Mouse (Mus musculus): Measurements from ENCODE around the gene Gm10770. TPM values are rescaled to one million over a fixed set of nuclear protein-coding genes. Genes with fewer than 3 reads are reported as not detected.

The Gm10770 gene
- polyA plus RNA-seq (2012; rRNA removed): not detected in 2 replicates

DNA sequence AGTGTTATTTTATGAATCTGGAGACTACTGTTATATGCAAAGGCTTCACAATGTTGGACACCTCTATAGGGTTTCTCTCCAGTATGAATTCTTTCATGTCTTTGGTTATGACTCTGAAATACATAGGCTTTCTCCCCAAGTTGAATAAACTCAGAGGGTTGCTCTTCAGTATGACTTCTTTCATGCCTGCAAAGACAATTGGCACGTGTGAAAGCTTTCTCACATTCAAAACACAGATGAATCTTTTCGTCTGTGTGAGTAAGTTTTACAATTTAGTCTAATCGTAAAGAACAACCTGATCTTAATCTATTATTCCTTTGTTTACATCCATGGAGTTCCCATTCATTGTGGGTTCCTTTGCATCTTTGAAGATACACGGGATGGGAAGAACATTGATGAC is at the start of gene Gm10770:
Gene Gm10770, minus strand, starts transcription at position 101 of the 400 bp plus-strand sequence.

GRCm38 (mm10) chr2:150217600-150218362 is 38.3 kb upstream of the Gm10770 start, which contains the start of gene Zfp937:
TSS of gene Zfp937 (plus strand) at chr2:150218073.

DNA sequence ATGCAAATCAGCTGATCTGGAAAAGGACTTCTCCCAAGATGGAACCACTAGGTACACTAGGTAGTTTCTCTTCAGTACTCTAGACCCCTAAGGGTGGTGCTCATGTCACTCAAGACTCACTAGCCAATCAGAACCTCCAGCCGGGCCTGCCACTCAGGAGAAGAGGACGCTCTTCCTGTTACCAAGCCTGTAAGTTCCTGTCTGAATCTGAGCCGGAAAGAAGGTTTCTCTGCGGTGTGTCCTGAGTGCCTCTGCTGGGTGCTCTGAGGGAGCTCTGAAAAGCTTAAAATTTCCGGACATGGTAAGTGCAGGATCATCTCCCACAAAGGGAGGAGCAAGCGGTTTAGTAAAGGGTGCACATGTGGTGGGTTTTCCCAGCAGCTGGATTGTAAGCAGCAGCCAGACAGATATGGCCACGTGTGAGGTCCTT is 2.1 kb upstream of the Gm10770 start, which contains the start of gene Gm14139:
Gene Gm14139, plus strand, starts transcription at position 186 of the 430 bp plus-strand sequence.

DNA sequence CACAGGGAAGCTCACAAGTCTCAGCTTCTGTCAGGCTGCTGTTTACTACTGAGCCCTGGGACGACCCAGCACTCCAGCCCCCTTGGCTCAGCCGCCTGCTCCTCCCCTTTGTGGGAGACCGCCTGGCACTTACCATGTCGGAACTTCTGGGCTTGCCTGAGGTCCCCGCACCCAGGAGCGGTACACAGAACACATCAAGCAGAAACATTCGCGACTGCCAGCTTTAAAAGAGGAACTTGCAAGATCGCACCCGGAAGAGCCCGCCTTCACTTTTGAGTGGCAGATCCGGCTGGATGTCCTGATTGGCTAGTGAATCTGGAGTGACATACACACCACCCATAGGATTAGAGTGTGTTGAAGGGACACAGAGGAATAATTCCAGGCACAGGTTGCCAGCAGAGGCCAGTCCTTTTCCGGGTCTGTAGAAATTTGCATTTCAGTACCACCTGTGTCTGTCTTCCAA is 43.0 kb downstream of the Gm10770 start, which contains the start of gene Zfp120:
Gene Zfp120, minus strand, starts transcription at position 274 of the 463 bp plus-strand sequence.

Other genes with a start within 250 kb of the Gm10770 start
- 1.2 TPM in 2 replicates for gene Zfp120, start 43.0 kb downstream of the Gm10770 start, polyA plus RNA-seq (2012; rRNA removed)
- gene Gm14139, start 2.1 kb upstream of the Gm10770 start, polyA plus RNA-seq (2012; rRNA removed): 0.04 TPM in 1 of 2 replicates, not detected in the other
- gene Zfp937, start 38.4 kb upstream of the Gm10770 start, polyA plus RNA-seq (2012; rRNA removed): 0.32 and 0.34 TPM in 2 replicates
- gene Gm21994, start 75.9 kb upstream of the Gm10770 start, polyA plus RNA-seq (2012; rRNA removed): 0.43 and 0.53 TPM in 2 replicates
- gene Gm14124, start 77.8 kb upstream of the Gm10770 start, polyA plus RNA-seq (2012; rRNA removed): not detected in 2 replicates
- gene Gm10130, start 144.0 kb upstream of the Gm10770 start, polyA plus RNA-seq (2012; rRNA removed): not detected in 2 replicates
- gene 3300002I08Rik, start 183.1 kb upstream of the Gm10770 start, polyA plus RNA-seq (2012; rRNA removed): 0.28 and 0.37 TPM in 2 replicates

Measured in liver, embryonic 18 days (tissue).